15 mouse cellular contexts compared by ENCODE assay signal in genomic region chr2:112348246-112348645, GRCm38 (mm10).
"Had no signal": no experiment of that assay in that cellular context is flagged by ENCODE, and none has a peak within 500 bp of the region (broad histone marks: within the 10 kb centered on the region; RNA-seq: fewer than 3 reads in every experiment).

No protein-coding gene starts in this region.

- H3K9me3 ChIP-seq: neural tube, embryonic 13.5 days; stomach, embryonic 15.5 days had no signal

- DNase-seq: retina, postnatal 1 day; right cerebral cortex, adult 18-20 months; right cerebral cortex, postnatal 14 days; right cerebral cortex, postnatal 25 days; right cerebral cortex, postnatal 4 days; spleen, adult 18-20 months; thymus, adult 18-20 months; thymus, adult 2 months; thymus, postnatal 14 days; thymus, postnatal 25 days; thymus, postnatal 36 days; thymus, postnatal 4 days had no signal

- H3K27me3 ChIP-seq: neural tube, embryonic 13.5 days; stomach, embryonic 15.5 days had no signal

- H3K27ac ChIP-seq: neural tube, embryonic 13.5 days; stomach, embryonic 15.5 days; stomach, postnatal 0 days had no signal

- H3K9ac ChIP-seq: neural tube, embryonic 13.5 days; stomach, embryonic 15.5 days had no signal

- H3K4me2 ChIP-seq: neural tube, embryonic 13.5 days; stomach, embryonic 15.5 days had no signal

- H3K4me3 ChIP-seq: neural tube, embryonic 13.5 days; stomach, embryonic 15.5 days had no signal

- H3K4me1 ChIP-seq: neural tube, embryonic 13.5 days; stomach, embryonic 15.5 days had no signal
